Mouse (Mus musculus) erythroblast, adult 5-6 weeks (primary cell): ENCODE data around the gene Alg12. TPM values are rescaled to one million over a fixed set of nuclear protein-coding genes. Genes with fewer than 3 reads are reported as not detected.

Experiments used
- ATAC-seq: replicated peaks from 2 replicates; pipeline ENCODE4 v1.8.0; 2016; ENCODE audit warnings: moderate number of reproducible peaks, mild to moderate bottlenecking, moderate TSS enrichment, inconsistent platforms; ENCODE audit not compliant: poor library complexity, low FRiP score, severe bottlenecking
- total RNA-seq, 2 experiments: library from RNA; stranded (forward) in 1 of 2; stranded (reverse) in 1 of 2; fragments of 150-400 nt in 1 of 2; fragments of 200-764, 138-1000 nt in 1 of 2; gene quantifications; 2 replicates each; pipeline versions ENCODE4 v1.2.3 to v1.2.4; 2015 to 2017; ENCODE audit warnings: low replicate concordance in 2 of 2

The Alg12 gene
- total RNA-seq, 2 experiments from 2014 or later: 0.94 to 3.7 TPM

DNA sequence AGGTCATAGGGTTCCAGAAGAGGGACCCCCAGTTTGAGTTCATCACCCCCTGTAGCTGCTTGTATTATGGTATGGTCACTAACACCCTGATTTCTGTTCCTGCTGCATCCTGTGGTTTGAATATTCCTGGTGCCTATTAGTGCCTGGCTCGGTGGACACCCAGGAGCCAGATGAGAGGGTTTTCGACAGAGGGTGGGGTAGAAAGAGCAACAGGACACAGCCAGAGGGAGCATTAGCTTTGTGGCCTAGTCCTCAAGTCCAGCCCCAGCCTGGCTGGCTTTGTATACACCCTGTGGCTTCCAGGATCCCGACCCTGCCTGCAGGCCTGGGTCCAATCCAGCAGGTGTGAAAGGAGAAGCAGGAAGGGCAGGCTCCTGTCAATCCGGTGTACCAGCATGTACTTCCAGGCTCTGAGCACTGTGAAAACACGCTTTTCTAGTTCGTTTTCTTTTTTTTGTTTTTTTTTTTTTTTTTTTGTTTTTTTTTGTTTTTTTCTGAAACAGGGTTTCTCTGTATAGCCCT, 36.8 kb upstream of the Alg12 start:
- ATAC-seq: no peak

DNA sequence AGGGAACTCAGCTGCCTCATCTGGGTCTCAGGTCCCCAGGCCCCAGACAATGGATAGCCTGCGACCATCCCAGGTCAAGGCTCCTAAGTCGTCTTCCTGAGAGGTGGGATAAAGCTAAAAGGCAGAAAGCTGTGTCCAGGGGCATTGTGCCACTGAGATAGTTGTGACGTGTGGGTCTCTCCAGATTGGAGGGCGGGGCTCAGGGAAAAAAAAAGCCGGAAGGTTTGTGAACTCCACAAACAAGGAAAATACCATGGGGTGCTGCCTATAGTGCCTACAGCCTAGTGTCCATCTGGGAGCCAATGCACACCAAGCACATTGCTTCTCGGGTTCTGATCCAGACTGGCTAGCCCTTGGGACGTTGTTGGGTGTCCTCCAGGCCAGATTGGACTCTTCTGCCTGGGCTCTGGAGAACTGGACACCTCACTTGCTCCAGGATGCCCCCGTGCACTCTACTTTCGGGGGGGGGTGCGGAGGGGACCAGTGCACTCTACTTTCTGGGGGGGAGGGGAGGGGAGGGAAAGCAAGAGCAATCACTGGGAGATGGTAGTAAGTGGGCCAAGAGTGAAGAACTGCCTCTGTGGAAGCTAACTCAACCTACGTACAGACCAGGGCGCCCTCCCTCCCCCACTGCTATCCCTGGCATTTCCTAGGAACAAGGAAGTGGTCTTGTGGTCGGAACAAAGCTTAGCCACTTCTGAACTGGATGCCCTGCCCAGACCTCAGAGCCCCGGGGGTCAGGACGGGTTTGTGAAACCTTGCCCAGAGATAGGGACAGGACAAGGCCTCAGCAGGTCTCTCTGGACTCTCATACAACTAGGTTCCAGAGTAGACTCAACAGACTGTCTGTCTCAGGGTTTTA, 36.1 kb upstream of the Alg12 start:
- no peak for ATAC-seq

DNA sequence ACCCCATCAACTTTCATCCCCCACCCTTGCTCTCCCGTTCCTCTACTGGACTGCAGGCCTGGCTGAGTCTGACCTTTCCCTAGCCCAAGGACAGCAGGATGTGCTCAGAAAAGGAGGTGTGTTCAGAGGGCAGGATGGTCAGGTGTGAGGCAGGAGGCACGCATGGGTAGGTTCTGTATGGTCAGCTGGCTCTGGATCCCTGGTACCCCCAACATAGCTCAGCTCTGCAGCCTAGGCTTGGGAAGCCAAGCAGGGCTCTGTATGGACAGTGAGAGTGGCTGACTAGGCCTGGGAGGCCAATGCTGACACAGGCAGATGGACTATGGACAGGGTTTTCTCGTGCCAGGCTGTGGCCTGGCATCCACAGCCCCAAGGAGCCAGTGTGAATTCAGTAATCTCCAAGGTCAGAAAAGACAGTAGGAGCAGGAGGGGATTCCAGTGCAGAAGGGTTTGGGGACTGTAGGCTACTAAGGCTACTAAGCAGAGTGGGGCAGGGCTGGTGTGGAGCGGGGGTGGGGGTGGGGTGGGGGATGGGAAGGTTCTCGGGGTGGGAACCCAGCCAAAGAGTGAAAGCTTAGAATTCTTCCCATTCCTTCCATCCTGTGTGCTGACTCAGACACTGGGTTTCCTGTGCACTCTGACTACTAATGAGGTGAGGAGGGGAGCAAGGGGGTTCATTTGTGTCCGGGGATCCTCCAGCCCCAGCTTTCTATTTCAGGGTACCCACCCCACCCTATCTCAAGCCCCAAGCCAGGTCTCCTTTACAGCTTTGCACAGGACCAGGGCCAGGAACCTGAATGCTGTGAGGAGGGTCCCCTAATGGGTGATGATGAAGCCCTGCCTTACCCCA, 35.2 kb upstream of the Alg12 start:
- no peak for ATAC-seq

- ATAC-seq: no peak
Measured at GRCm38 (mm10) chr15:88853106-88853505, 34.0 kb upstream of the Alg12 start.

GRCm38 (mm10) chr15:88851507-88852149, 32.5 kb upstream of the Alg12 start:
- no peak for ATAC-seq

DNA sequence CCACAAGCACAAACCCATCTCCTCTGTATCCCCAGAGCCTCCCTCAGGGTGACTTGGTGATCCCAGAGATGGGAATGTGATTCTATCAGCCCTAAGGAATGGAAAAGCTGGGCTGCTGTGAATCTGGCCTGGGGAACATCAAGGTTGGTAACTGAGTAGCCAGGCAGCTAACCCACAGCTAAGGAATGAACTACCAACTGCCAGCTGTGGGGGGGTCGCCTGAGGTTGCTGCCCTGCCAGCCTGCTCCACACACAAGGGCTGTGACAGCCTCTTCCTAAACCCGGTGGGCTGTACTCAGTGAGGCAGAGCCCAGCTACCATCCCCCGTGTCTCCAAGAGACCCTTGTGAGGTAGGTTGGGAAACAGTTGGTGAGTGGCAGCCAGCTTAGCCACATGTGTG, 32.0 kb upstream of the Alg12 start:
- no peak for ATAC-seq

GRCm38 (mm10) chr15:88850146-88850826, 31.2 kb upstream of the Alg12 start:
- ATAC-seq: no peak

DNA sequence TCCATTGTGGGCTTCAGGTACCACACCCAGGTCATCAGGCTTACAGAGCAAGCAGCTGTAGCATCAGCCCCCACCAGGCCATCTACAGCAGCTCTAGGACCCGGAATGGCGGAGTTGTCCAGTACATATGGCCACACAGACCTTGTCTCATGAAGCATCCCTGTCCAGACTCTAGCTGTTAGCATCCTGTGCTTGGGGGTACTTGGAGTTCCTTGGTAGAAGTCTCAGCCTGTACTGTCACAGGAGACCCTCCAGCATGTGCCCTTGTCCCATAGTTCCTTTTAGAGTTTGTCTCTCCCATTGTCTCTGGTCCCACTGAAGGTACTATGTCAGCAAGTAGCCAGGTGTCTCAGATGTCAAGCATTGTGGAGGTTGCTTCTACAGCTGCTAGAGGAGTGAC, 30.5 kb upstream of the Alg12 start:
- ATAC-seq: no peak

GRCm38 (mm10) chr15:88848661-88849060, 29.5 kb upstream of the Alg12 start:
- ATAC-seq: no peak

- no peak for ATAC-seq
Measured at GRCm38 (mm10) chr15:88844966-88845365, 25.8 kb upstream of the Alg12 start.

DNA sequence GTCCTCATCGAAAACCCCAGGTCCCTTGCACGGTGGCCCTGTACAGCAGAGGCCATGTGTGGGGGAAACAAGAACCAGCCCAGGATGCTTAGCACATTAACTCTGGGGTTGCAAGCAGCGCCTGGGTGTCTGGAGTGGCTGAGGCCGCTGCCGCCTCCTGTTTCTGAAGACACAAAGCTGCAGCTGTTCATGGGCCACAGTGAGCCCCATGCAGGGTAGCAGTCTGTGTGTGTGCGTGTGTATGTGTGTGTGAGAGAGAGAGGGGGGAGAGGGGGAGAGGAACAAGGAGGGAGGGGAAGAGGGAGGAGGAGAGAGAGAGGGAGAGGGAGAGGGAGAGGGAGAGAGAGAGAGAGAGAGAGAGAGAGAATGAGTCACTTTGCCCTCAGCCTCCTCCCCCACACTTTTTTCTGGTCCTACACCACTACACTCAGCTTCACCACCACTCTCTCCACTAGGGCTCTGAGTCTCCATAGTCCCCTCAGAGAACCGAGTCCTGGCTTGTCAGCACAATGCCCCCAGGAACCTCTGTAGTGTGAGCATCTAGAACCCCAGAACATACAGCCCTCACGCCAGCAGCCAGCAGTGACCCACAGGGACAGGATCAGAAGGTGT, 24.5 kb upstream of the Alg12 start:
- ATAC-seq: no peak

DNA sequence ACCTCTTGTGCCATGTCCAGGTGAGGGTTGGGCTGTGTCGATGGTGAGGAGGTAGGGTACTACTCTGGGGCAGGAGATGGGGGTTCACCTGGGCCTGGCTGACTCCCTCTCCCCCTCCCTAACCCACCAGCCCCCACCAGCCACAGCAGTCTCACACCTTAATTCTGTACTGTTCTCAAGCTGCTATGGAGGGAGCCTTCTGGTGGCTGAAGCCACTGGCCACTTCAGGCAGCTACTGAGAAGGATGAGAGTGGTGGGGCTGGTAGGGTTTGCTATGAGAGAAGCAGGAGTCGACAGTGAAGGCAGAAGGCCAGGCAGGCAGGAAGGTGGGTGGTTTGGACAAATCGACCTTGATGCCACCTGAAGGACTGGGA, 23.2 kb upstream of the Alg12 start:
- ATAC-seq: no peak

GRCm38 (mm10) chr15:88841580-88842299, 22.6 kb upstream of the Alg12 start:
- ATAC-seq: no peak

- no peak for ATAC-seq
Measured at GRCm38 (mm10) chr15:88841160-88841559, 22.0 kb upstream of the Alg12 start.

- ATAC-seq: no peak
Measured at GRCm38 (mm10) chr15:88840126-88840525, 21.0 kb upstream of the Alg12 start.

- ATAC-seq: no peak
Measured at GRCm38 (mm10) chr15:88839271-88839670, 20.2 kb upstream of the Alg12 start.

DNA sequence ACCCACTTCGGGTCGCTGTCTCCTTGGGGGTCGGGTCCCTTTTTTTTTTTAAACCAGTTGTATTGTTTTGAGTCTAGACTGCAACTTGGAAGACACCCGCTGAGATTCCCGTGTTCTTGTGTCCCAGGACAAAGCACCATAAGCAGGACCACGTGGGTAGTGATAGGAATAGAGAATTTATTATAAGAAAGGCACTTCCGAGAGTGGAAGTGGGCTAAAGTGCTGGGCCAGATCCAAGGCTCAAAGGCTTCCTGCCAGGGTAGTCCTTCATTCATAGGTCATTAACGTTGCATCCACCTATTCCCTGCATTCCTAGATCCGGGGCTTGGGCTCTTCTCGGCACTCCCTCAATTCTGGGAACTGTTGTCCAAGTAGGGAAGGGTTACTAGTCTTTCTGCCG, 18.9 kb upstream of the Alg12 start:
- no peak for ATAC-seq

GRCm38 (mm10) chr15:88837199-88837932, 18.2 kb upstream of the Alg12 start:
- no peak for ATAC-seq
